Mouse (Mus musculus) testis, adult 2 months (tissue): ENCODE data around the gene Tardbp. TPM values are rescaled to one million over a fixed set of nuclear protein-coding genes. Genes with fewer than 3 reads are reported as not detected.

Experiments
- H3K27ac ChIP-seq: fragments of 200-500 bp; 2 replicates; pipeline ENCODE4 v1.5.1; 2012; ENCODE audit warnings: low read depth, low read length; ENCODE audit not compliant: control insufficient read depth, insufficient read depth
- H3K27me3 ChIP-seq: fragments of 200-500 bp; 2 replicates; pipeline ENCODE4 v1.6.1; 2012; ENCODE audit warnings: mild to moderate bottlenecking, low read length, moderate library complexity; ENCODE audit not compliant: control insufficient read depth, insufficient read depth
- H3K36me3 ChIP-seq: fragments of 200-500 bp; 2 replicates; pipeline ENCODE4 v1.6.1; 2012; ENCODE audit warnings: mild to moderate bottlenecking, low read length; ENCODE audit not compliant: control insufficient read depth, insufficient read depth
- H3K4me1 ChIP-seq: fragments of 200-500 bp; 2 replicates; pipeline ENCODE4 v1.6.1; 2012; ENCODE audit warnings: low read length; ENCODE audit not compliant: control insufficient read depth, insufficient read depth
- H3K4me3 ChIP-seq: fragments of 200-500 bp; 2 replicates; pipeline ENCODE4 v1.5.1; 2012; ENCODE audit warnings: low read depth, mild to moderate bottlenecking, low read length, moderate library complexity, mixed read lengths; ENCODE audit not compliant: control insufficient read depth
- CTCF ChIP-seq: fragments of 200-500 bp; IDR thresholded peaks from 2 replicates; pipeline ENCODE4 v1.5.1; 2012; ENCODE audit warnings: low read depth, mild to moderate bottlenecking, inconsistent platforms, low read length, moderate library complexity; ENCODE audit not compliant: control insufficient read depth, insufficient read depth, insufficient replicate concordance
- POLR2A ChIP-seq: fragments of 200-500 bp; IDR thresholded peaks from 2 replicates; pipeline ENCODE4 v1.6.1; 2012; ENCODE audit warnings: low read depth, mild to moderate bottlenecking, inconsistent platforms, low read length, moderate library complexity; ENCODE audit not compliant: control insufficient read depth
- polyA plus RNA-seq: library from polyadenylated mRNA; depleted of rRNA; stranded (reverse); fragments of >200 nt; gene quantifications from 2 replicates; pipeline ENCODE4 v1.2.3, GENCODE M21; 2012

Tardbp gene
- polyA plus RNA-seq, 1 experiment = 149 TPM

DNA sequence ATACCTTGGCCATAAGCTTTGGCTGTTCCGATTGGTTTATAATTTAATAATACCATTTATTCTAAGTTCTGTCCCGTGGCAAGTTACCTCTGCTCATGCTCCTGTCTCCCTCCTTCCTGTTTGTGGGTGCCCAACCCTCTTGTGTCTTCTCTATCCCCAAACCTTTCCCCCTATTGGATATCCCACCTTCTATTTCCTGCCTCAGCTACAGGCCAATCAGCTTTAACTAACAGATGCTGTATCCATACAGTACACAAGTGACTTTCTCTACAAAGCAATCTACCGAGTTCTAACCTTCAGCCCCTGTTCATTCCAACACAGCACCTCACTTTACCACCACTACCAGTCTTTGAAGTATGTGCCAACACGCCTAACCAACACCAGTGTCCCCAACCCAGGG is 3.2 kb downstream of the Tardbp start:
- TF ChIP-seq CTCF (no peak), POLR2A (no peak)
- H3K4me3 ChIP-seq = peak overlapping the region; percentile 30

DNA sequence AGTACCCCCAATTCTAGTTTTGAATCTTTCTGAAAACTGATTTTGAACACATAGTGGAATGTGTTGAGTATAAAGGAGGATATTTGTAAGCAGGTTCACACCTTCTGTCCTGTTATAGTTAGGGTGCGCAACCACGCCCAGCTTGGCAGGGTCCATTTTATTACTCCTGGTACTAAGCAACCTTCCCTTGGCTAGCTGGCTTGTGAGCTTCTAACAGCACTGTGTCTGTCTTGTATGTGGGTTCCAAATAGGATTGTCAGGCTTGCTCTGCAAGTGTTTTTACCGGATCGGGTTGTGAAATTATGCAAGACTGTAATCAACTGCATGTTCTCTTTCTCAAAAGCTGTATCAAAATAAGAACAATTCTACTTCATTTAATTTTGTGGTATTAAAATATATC is 4.3 kb downstream of the Tardbp start:
- H3K4me3 ChIP-seq = no peak overlapping the region
- TF ChIP-seq CTCF (no peak), POLR2A (no peak)
- peaks cover 4% of the 10 kb centered on the region; the same call in 1 of the 2 replicates for H3K4me1 ChIP-seq
- peaks cover 12% of the 10 kb centered on the region for H3K36me3 ChIP-seq
- no peaks in the 10 kb centered on the region for H3K27me3 ChIP-seq
- H3K27ac ChIP-seq = no peak overlapping the region

More for the DNA sequence above, 3.2 kb downstream of the Tardbp start:
- H3K27ac ChIP-seq = no peak overlapping the region
- no peaks in the 10 kb centered on the region for H3K27me3 ChIP-seq
- H3K36me3 ChIP-seq = peaks cover 12% of the 10 kb centered on the region
- H3K4me1 ChIP-seq = peaks cover 6% of the 10 kb centered on the region; the same call in 1 of the 2 replicates

DNA sequence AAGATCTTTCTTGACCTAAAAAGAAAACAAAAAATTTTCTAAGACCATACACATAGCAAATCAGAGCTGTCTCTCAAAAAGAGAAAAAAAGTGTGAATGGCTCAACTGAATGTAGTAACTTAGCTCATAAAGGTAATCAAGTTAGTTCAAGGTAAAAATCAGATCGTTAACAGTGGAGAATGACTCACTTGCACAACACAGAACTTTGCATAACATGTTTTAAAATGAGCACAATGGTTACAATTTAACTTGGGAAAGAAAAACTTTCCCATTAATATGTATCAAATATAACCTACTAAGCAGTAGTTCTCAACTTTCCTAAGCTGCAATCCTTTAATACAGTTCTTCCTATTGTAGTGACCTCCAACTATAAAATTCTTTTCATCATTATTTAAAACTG is 6.1 kb downstream of the Tardbp start:
- Histone ChIP-seq H3K36me3 (peaks cover 11% of the 10 kb centered on the region), H3K27ac (no peak overlapping the region), H3K4me3 (no peak overlapping the region), H3K27me3 (no peaks in the 10 kb centered on the region), H3K4me1 (no peaks in the 10 kb centered on the region; the same call in 1 of the 2 replicates)
- no peak for TF ChIP-seq CTCF
- TF ChIP-seq POLR2A = no peak

DNA sequence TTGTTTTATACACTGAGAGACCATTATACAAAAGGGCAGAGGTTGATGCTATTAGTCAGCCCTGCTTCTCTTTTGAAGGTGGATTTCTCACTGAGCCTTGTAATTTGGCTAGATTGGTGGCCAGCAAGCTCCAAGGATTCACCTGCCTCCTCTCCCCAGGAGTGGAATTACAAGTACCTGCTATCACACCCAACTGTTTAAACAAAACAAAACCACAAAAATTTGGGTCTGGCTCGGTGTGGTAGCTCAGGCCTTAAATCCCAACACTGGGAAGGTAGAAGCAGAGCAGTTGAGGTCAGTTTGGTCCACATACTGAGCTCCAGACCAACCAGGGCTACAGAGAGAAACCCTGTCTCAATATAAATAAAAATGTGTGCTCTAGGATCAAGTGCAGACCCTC is 7.0 kb downstream of the Tardbp start:
- no peak for TF ChIP-seq POLR2A
- no peak for TF ChIP-seq CTCF
- Histone ChIP-seq H3K27me3 (no peaks in the 10 kb centered on the region), H3K36me3 (peaks cover 10% of the 10 kb centered on the region), H3K27ac (no peak overlapping the region), H3K4me1 (no peaks in the 10 kb centered on the region; the same call in 1 of the 2 replicates), H3K4me3 (no peak overlapping the region)

DNA sequence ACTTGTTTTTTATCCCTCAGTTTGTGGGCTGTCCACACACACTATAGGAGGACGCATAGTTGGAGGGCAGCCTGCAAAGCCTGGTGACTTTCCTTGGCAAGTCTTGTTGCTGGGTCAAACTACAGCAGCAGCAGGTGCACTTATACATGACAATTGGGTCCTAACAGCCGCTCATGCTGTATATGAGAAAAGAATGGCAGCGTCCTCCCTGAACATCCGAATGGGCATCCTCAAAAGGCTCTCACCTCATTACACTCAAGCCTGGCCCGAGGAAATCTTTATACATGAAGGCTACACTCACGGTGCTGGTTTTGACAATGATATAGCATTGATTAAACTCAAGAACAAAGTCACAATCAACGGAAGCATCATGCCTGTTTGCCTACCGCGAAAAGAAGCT is 13.1 kb downstream of the Tardbp start:
- no peaks in the 10 kb centered on the region for H3K27me3 ChIP-seq
- TF ChIP-seq CTCF (no peak), POLR2A (no peak)
- H3K4me1 ChIP-seq = no peaks in the 10 kb centered on the region
- H3K4me3 ChIP-seq = no peak overlapping the region
- no peak overlapping the region for H3K27ac ChIP-seq
- H3K36me3 ChIP-seq = no peaks in the 10 kb centered on the region

DNA sequence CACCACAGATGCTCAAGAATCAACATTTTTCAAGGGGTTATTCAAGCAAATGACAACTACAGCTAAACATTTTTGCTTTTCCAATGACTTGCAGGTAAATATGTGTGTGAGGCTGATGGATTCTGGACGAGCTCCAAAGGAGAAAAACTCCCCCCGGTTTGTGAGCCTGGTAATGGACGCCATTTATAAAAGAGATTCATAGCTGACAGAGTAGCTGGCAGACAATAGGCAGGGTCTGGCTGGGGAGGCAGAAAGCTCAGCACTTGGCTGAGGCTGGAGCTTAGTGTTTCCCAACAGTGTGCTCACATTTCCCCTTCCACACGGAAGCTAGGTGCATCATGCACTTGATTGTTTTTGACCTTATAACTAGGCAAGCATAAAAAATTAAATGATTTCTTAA is 14.3 kb downstream of the Tardbp start:
- no peaks in the 10 kb centered on the region for H3K4me1 ChIP-seq
- no peak overlapping the region for H3K27ac ChIP-seq
- H3K4me3 ChIP-seq = no peak overlapping the region
- no peaks in the 10 kb centered on the region for H3K27me3 ChIP-seq
- no peak for TF ChIP-seq CTCF
- TF ChIP-seq POLR2A = no peak
- H3K36me3 ChIP-seq = no peaks in the 10 kb centered on the region

DNA sequence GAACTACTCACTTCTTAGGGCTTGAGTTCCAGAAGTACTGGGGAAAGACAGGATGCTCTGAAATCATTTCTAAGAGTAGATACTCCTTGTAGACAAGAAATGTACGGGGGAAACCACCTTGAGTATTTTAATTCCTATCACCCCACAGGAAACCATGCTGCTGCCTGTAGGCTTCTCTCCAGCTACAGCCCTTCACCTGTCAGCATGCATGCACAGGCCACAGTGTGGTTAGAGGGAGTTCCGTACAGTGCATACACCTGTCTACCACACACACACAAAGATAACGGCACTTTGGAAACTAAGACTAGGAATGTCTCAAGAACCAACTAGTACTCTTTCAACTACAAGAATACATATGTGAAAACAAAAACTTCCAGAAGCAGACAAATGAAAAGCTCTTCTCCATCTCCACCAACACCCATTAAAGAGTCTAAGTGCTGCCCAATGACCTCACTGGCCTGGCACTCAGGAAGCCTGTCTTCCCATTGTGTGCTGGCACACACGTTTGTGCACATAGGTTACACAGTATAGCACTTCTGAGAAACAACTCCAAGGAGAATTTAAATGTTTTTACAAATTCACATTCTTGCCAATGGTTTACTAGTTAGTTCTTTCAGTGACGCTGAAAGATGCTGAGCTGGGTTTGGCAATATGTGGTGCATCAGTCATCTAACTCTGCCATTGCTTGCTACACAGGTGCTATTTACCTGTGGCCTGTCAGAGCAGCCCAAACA is 16.0 kb downstream of the Tardbp start:
- Histone ChIP-seq H3K27me3 (no peaks in the 10 kb centered on the region), H3K4me1 (no peaks in the 10 kb centered on the region), H3K27ac (no peak overlapping the region), H3K36me3 (no peaks in the 10 kb centered on the region), H3K4me3 (no peak overlapping the region)
- TF ChIP-seq POLR2A = no peak
- no peak for TF ChIP-seq CTCF

DNA sequence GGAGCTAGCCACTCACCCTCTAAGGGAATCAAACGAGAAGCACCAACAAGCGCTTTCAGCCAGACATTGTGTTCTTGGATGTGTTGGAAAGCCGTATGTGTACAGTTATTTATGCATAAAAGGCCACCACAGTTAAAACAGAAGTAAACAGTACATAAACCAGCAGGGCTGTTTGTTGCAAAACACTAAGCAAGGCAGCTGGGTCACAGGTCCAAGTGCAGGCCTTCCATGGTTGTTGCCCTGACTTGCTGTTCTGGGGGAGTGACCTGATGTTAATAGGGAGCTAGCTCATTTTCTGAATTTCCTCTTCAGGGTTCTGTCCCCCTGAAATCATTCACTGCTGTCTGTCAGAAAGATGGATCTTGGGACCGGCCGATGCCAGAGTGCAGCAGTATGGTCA is 17.0 kb downstream of the Tardbp start:
- no peaks in the 10 kb centered on the region for H3K27me3 ChIP-seq
- H3K27ac ChIP-seq = no peak overlapping the region
- no peak for TF ChIP-seq POLR2A
- no peak for TF ChIP-seq CTCF
- no peak overlapping the region for H3K4me3 ChIP-seq
- no peaks in the 10 kb centered on the region for H3K36me3 ChIP-seq
- H3K4me1 ChIP-seq = no peaks in the 10 kb centered on the region
